Mouse (Mus musculus) brain, embryonic 14.5 days (tissue): ENCODE results near the gene Zcchc2. TPM values are rescaled to one million over a fixed set of nuclear protein-coding genes. Genes with fewer than 3 reads are reported as not detected.

Source experiments
- DNase-seq: peaks from one replicate; pipeline ENCODE4 v3.0.0-alpha.2; 2011; ENCODE audit warnings: low read depth
- CTCF ChIP-seq: fragments of 200-500 bp; IDR thresholded peaks from 2 replicates; pipeline ENCODE4 v1.5.1; 2012; ENCODE audit warnings: inconsistent platforms, mild to moderate bottlenecking, moderate library complexity, borderline replicate concordance; ENCODE audit not compliant: insufficient read depth, insufficient read length; ENCODE audit errors: extremely low read depth
- POLR2A ChIP-seq: fragments of 200-500 bp; IDR thresholded peaks from 2 replicates; pipeline ENCODE4 v1.6.1; 2012; ENCODE audit warnings: mild to moderate bottlenecking, inconsistent platforms, borderline replicate concordance; ENCODE audit not compliant: poor library complexity, insufficient read depth, insufficient read length, severe bottlenecking; ENCODE audit errors: extremely low read depth
- polyA plus RNA-seq: library from polyadenylated mRNA; depleted of rRNA; stranded (reverse); fragments of >200 nt; gene quantifications from 2 replicates; pipeline ENCODE4 v1.2.3, GENCODE M21; 2012

The Zcchc2 gene
- polyA plus RNA-seq, 1 experiment: 15.6 TPM

DNA sequence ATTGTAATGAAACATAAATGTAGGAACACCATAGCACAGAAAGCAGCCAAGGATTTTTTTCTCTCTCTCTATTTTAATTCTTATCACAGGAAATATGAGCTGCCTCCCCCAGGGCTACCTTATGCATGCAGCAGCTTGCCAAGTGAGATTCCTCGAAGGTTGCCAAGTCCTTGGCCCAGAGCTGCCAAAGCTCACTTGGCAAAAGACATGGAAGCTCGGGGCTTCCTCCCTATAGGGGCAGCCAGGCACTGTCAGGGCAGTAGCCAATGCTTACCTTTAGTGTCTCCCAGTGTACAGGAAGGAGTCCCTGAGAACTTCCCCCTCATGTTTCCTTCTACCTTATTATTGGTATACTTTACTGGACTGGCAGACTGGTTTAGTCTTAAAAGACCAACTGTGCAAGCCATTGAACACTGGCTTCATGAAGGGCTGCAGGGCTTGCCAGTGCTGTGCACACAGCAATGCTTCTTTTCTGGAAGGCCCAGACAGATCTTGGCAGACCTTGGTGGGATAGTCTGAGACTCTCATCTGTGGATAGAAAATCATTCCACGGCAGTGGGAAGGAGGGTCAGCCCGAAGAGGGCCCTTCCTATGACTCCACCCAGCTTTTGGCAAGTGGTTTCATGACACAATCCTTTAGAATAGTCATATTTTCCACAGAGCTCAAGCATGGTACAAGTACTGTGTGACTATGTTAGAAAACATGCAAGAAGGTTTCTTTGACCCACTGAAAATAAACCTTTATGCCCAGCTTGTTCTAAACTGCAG, 53.0 kb downstream of the Zcchc2 start:
- peak; percentile 79 for DNase-seq
- TF ChIP-seq CTCF (no peak), POLR2A (no peak)

DNA sequence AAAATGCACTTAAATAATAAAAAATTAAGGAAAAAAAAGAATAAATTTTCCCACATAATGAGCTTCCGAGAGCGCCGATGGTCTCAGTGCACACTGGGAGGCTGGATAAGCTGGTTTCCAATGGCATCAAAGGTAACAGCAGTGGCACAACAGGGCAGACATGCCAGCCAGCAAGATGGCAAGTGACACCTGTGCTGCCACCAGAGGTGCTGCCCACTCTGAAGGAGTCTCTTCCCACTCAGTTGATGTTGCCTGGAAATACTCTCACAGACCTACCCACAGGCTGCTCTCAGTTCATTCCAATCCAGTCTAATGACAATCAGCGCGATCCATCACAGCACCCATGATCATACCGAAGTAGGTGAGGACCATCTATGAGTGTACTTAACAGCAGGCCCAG, 58.8 kb downstream of the Zcchc2 start:
- TF ChIP-seq POLR2A (no peak), CTCF (no peak)
- no peak for DNase-seq

GRCm38 (mm10) chr1:106054978-106055377, 64.8 kb downstream of the Zcchc2 start:
- TF ChIP-seq POLR2A: no peak
- no peak for TF ChIP-seq CTCF
- DNase-seq: no peak

- no peak for DNase-seq
- no peak for TF ChIP-seq POLR2A
- no peak for TF ChIP-seq CTCF
Measured at GRCm38 (mm10) chr1:106058355-106058754, 68.1 kb downstream of the Zcchc2 start.

GRCm38 (mm10) chr1:106059516-106060277, 69.5 kb downstream of the Zcchc2 start:
- no peak for DNase-seq
- TF ChIP-seq CTCF: no peak
- no peak for TF ChIP-seq POLR2A

DNA sequence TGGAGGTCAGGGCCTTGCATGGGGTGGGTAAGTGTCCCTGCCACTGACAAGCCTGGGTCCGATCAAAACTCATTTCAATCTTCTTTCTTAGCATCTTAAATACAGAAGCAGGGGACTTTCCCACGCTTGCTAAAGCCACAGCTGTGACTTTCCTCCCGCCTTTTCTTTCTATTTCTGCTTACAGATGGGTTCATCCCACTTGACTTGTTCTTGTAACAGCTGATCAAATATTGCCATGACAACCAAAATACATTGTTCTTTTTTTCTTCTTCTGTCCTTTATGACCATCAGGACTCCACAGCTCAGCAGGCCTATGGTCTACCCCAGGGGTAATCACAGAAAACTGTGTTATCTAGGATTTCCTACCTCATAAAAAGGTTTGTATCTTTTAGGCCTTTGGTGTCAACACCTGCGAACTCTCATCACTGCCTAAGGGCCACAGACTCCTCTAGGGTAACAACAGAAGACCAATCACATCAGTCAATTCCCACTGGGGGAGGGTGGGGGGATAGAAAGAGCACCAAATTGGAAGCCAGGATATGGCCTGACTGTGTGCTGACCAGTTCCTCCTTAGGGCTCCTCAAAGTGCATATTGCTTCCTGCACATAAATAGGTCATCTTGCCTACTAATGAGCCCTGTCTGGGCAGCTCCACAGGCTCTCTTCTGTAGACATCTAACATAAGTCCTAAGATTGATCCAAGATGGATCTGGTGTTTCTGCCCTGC, 71.1 kb downstream of the Zcchc2 start:
- DNase-seq: no peak

DNA sequence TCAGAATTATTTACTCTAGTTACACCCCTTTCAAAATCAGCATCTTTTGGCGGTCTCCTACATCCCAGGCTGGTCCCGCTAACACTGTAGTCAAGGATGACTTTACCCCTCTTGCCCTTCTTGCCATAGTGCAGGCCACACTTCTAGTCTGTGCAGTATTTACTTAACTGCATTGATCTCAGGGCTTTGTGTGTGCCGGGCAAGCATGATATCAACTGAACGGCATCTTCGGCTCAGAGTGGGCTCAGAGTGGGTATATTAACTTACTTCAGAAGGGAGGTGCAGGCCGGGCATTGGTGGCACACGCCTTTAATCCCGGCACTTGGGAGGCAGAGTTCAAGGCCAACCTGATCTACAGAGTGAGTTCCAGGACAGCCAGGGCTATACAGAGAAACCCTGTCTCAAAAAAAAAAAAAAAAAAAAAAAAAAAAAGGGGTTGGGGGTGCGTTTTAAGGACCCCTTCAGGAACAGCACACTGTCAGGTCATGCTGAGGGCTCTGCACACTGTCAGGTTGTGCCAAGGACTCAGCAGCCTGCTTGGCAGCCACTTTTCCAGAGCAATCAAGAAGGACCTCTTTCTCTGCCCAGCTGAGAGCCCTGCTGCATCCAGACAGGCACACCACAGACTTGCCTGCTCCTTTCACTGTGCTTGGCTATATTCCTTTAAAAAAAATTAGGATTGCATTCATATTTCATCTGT, 72.8 kb downstream of the Zcchc2 start:
- DNase-seq: no peak
- TF ChIP-seq POLR2A (no peak), CTCF (no peak)

More for the DNA sequence above, 71.1 kb downstream of the Zcchc2 start:
- TF ChIP-seq POLR2A (no peak), CTCF (no peak)

DNA sequence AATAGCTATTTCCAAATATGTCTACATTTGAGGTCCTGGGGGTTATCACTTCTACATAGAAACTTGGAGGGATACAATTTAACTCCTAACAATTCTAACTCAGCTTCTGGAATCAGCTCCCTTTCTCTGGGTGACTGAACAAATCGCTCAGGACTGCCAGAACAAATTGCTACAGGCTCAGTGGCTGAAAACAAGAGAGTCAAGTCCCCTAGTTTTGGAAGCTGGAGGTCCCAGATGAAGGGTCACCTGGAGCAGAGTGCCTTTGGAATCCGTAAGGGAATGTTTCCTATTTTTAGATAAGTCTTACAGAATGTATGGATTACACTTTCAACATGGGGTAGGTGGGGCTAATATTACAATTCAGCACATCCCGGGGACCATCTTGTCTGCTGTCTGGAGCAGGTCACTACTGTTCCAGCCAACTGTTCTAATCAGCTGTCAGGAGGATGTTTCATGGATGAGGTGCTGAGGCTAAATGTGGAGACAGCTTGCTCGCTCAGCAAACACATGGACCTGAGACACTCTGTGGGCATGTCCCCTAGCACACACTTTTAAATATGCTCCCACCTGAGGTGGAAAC, 73.5 kb downstream of the Zcchc2 start:
- no peak for DNase-seq
- TF ChIP-seq POLR2A (no peak), CTCF (no peak)

DNA sequence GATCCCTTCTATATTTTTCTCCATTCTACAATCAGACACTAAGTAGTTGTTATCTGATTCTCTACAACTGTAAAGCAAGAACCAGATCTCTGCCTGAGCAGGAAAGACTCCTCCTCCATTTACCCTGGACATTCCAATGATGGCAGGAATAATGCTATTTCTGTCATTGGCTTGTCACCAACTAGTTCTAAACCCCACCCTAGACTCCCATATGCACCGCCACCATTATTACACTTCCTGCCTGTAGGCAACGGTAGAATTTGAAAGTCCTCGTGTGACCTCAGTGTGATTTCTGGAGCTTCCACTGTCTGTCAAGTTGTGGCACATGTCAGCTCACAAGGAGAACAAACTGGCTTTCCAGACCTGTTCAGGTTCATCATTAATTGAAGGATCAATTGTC, 74.1 kb downstream of the Zcchc2 start:
- no peak for DNase-seq
- TF ChIP-seq CTCF (no peak), POLR2A (no peak)

DNA sequence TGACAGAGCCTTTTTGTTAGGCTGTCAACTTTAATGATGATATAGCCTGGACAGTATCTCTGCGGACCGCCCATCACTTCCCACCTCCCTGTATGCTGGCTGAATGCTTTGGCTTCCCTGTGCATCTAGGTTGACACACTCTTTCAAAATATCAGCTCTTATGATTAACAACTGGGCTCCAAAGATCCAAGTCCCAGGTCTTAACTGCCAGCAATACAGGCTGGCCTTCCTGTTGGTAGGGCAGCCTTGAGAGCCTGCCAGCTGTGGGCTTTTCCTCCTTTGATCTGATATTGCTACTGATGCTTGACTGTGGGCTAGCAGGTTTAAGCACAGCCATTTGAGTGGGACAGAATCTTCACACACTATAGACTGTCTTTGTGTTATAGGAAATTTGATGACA, 74.5 kb downstream of the Zcchc2 start:
- TF ChIP-seq CTCF: no peak
- no peak for TF ChIP-seq POLR2A
- no peak for DNase-seq
